ENCODE assay signal across 12 mouse cellular contexts in the genomic region with DNA sequence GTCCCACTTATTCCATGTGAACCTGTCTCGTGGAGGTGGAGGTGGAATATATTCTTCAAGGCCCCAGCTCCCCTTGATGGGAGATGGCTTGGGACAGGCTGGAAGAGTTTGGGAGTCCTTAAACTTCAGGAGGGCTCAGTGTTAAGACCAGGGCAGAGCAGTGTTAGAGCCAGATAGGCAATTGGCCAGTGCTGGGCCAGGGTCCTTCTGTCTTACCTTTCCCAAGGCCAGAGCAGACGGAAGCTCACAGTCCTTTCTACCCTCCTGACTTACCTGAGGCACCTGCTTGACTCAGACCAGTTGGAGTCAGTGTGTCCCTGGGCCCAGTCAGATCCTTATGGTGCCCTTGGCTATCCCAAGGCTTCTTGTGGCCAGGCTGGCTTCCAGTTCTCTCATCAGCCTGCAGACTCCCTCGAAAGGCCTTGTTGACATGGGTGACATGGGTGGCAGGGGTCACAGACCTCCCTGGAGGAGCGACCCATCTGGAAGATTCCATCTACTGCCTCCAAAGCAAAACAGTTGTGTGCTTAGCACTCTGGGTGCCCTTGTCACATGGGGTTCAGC. TPM values are rescaled to one million over a fixed set of nuclear protein-coding genes. Genes with fewer than 3 reads are reported as not detected.
"Had no signal": no experiment of that assay in that cellular context is flagged by ENCODE, and none has a peak within 500 bp of the region (broad histone marks: within the 10 kb centered on the region; RNA-seq: fewer than 3 reads in every experiment).

No protein-coding gene starts in this region.

- H3K27me3 ChIP-seq: limb, embryonic 15.5 days; neural tube, embryonic 12.5 days had no signal

- DNase-seq: kidney, adult 9 months; kidney, postnatal 36 days; lung, postnatal 4 days; midbrain, embryonic 14.5 days; thymus, postnatal 4 days had no signal

- H3K9me3 ChIP-seq: limb, embryonic 15.5 days; liver, embryonic 12.5 days; midbrain, embryonic 10.5 days; neural tube, embryonic 12.5 days had no signal

- H3K4me2 ChIP-seq: limb, embryonic 15.5 days; liver, embryonic 12.5 days; lung, embryonic 14.5 days; neural tube, embryonic 12.5 days had no signal

- H3K27ac ChIP-seq: kidney, postnatal 0 days; limb, embryonic 15.5 days; liver, embryonic 12.5 days; midbrain, embryonic 10.5 days; neural tube, embryonic 12.5 days had no signal

- H3K9ac ChIP-seq: limb, embryonic 15.5 days; liver, embryonic 12.5 days; lung, embryonic 14.5 days; neural tube, embryonic 12.5 days had no signal

- ATAC-seq: liver, embryonic 12.5 days had no signal

- H3K4me3 ChIP-seq: limb, embryonic 15.5 days; liver, embryonic 12.5 days; midbrain, embryonic 10.5 days; neural tube, embryonic 12.5 days had no signal

RNA-seq across cellular contexts. Expression of a gene that starts 11.0 kb away (rescaled TPM):
- total RNA-seq: megakaryocyte, adult 5-6 weeks had no signal
